Mouse (Mus musculus) adrenal gland, postnatal 14 days (tissue): Measurements from ENCODE around the gene Ttc21b. TPM values are rescaled to one million over a fixed set of nuclear protein-coding genes. Genes with fewer than 3 reads are reported as not detected.
A peak's percentile ranks its signal among the peaks of the same experiment; 100 is the strongest.
"Not testable (repeated sequence)": the region's sequence is repeated elsewhere in the genome, so short reads cannot be mapped to it uniquely, and the experiment has no call there.

Source experiments
- DNase-seq: peaks from one replicate; pipeline ENCODE4 v3.0.0; 2021; ENCODE audit warnings: mixed read lengths
- long read RNA-seq, 2 experiments: library from polyadenylated mRNA; stranded (forward); transcript quantifications; one replicate each; pipeline ENCODE4 v2.0.0; 2021
- total RNA-seq: library from RNA; stranded (reverse); gene quantifications from 2 replicates; pipeline ENCODE4 v1.2.3, GENCODE M21; 2021

Gene Ttc21b
- 6.2 and 7.0 TPM in 2 replicates for total RNA-seq
- long read RNA-seq, experiment 1, full-length matches to known transcripts: 3 of 5 reads
- long read RNA-seq, experiment 1, partial matches to known transcripts: 2 of 5 reads
- long read RNA-seq, experiment 1, other reads (novel, unspliced or antisense): 0 of 5 reads
- long read RNA-seq, experiment 2, full-length matches to known transcripts: 3 of 6 reads
- long read RNA-seq, experiment 2, partial matches to known transcripts: 2 of 6 reads
- long read RNA-seq, experiment 2, other reads (novel, unspliced or antisense): 1 of 6 reads

DNA sequence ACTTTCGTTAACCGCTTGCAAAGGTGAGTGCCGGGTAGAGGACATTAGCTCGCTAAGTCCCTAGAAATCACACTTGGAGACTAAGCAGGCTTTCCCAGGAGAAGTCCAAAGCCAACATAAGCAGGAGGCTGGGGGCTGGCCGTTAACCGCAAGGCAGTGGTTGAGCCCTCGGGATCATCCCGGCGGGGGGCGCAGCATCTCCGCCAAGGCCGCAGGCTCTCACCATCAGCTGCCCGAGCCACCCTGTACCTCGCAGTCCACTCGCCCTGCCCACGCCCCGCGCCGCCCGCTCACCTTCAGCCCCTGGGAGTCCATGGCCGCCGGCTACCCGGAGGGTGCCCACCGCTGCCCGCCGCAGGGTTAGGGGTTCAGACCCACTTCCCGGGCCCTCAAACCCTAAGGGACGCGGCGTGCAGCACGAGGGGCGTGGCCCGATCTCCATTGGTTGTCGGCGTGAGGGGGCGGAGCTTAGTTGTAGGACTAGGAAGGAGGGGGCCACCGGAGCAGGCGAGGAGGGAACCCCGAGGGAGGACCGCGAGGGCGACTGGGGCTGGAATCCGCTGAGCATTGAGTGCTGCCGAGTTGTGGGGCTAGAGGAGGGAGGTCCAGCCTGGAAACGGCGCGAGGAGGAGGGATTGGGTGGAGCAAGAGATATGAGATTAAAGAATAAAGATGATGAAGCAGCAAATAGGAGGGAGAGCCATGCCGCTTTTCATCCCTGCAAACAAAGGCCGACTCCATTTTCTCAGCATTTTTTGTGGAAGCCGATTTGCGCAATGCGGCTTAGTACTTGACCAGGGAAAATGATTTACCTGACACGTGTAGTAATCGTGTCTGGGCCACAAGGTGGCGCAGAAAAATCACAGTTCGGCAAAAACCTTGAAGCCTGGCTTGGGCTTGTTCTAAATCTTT lies at the start of gene Ttc21b:
Ttc21b (minus strand) TSS at position 398 of the 912 bp plus-strand sequence.
- DNase-seq: peak; percentile 99

DNA sequence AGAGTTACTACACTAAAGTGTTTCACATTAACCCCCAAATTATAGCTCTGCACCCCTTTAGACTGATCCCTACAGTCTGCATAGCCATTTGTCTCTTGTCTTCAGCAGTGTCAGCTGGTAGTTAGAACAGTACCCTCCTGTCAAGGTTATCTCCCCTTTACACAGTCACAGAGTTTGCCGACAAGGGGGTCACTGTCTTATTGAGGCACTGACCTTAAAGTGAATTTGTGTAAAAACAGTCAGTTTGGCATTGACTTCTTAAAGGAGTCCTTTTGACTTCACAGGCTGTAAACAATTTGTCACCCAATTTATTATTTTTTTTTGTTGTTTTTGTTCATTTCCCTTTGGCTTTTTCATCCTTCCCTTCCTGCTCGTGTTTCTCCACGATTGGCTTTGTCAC lies 16.1 kb upstream of the Ttc21b start:
- DNase-seq: no peak

DNA sequence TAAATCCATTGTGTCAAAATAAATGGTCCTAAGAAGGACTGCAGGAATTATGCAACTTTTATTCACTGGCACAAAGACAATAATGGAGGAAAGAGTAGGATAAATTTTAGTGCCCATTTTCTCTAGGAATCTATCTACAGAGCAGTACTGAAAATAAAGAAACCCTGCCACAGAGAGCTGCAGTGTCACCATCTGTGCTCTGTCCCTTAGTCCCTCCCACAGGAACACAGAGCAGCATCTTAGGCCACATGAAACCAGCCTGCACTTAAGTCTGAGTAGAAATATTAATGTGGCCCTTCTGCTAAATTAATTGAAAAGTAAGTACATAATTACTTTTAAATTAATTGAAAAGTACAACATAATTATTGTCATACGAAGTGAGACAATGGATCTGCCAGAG lies 12.4 kb downstream of the Ttc21b start:
- DNase-seq: no peak

DNA sequence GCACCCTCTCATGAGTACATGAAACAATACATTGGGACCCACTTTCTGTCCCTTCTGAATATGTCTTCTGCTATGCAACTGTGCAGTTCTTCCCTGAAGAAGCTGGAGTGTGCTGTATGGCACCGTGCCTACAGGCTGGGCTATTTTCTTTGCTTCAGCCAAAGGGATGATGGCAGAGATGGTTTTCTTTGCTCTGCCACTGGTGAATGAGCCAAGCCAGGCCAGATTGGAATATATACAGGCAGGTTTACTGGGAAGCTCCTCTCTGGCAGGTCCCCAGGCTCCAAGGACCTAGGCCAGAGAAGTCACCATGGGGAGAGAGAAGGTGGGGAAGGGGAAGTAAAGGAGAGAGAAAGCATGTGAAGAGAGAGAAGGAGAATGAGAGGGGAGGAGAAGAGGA lies 16.1 kb downstream of the Ttc21b start:
- DNase-seq: no peak

DNA sequence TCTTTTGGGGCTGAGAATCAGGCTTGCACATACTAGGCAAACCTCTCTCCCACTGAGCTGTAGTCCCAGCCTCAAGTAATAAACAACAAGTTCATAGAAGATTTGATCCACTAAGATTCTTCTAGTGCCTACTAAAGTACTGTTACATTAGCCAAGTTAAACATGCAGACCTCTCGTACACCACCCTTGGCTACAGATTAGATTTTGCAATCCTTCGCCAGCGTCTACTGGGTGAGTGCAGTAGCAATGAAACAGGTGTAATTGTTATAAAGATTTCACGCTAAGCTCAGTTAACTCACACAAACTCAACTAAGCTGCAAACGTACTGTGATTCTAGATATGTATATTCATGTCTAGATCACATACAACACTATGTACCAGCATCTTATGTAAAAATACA lies 17.5 kb downstream of the Ttc21b start:
- no peak for DNase-seq

DNA sequence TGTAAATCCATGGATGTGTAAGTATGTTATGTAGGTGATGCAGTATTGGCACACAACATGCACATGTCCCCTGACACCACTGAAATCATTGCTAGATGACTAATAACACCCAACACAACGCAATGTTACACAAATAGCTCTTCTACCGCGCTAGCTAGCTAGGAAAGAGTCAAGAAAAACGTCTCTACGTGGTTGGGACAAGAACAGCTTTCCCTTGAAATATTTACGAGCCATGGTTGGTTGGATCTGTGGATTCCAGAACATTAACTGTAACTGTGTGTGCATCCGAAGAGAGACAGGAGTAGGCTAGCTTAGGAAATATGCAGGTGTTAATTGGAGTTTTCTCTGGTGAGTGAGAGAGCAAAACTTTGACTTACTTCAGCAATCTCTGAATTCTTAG lies 35.5 kb downstream of the Ttc21b start:
- DNase-seq: no peak

DNA sequence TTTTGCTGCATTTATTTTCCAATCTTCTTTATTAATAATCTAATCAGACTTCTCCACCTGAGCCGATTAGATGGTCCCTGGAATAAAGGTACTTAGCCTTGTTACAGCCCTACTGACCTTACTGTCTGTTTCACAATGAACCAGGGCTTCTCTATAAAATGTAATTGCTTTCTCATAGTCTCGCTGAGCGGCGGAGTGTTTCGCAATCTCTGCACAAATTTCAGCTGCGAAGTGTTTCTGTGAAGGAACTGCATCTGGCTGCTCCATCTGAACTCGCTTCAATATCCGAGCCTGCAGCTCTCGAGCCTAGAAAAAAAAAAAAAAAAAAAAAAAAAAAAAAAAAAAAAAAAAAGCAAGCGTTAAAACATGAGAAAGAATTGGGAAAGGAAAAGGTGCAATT lies 46.5 kb downstream of the Ttc21b start:
- DNase-seq: no peak

DNA sequence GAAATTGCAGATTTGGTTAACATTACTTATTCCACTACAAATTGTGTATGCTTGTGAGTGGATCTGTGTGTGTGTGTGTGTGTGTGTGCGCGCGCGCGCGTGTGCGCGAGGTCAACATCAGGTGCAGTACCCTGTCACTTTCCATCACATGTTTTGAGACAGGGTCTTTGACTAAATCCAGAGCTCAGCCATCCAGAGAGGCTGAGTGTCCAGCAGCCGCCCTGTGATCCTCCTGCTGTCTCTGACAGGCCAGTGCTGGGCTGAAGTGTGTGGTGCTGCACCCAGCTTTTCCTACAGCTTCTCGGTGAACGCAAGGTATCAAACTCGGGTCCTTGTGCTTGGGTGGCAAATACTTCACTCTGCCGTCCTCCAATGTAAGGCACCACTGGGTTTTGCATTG lies 47.1 kb downstream of the Ttc21b start:
- DNase-seq: no peak

DNA sequence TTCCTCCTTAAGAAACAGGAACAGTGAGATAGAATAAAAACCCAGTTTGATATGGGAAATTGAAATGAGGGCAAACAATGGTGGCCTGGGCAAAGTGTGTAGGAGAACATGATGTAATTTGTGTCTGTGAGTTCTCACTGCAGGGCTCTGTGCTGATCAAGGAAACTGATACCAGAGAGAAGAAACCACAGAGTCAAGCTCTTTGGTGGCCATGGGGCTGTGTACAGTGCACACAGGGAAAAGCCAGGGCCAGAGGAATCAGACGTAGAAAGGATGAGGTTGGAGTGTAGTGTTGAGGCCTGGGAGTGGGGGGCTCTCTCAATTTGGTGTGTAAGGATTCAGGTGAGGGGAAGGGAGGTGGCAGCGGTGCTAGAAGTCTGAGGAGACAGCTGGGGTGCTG lies 49.6 kb downstream of the Ttc21b start:
- no peak for DNase-seq

DNA sequence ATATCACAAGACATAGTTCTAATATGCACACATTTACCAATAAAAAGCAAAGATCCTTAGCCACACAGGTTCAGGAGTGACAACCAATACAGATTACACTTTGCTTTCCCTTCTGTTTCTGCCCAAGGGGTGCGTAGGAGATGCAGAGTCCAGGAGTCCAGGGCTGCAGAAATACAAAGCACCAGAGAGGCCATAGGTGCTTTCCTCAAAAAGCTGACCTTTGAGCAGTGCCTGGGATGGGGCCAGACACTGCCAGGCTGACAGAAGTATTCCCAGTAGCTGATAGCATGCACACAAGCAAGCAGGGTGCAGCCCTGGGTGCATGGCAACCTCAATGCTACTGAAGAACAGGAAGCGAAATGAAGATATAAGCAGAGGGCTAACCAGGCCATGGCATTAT lies 52.2 kb downstream of the Ttc21b start:
- no peak for DNase-seq

DNA sequence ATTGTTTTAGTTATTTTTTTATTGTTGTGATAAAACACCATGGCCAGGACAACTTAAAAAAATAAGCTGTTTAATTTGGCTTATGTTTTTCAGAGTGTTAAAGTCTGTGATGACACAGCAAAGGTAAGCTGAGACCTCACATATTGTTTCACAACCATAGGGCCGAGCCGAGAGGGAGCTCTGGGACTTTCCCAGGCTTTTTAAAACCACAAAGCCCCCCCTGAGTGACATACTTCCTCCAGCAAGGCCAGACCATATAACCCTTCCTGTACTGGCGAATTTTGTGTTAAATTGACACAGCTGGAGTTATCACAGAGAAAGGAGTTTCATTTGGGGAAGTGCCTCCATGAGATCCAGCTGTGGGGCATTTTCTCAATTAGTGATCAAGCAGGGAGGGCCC lies 56.2 kb downstream of the Ttc21b start:
- no peak for DNase-seq

DNA sequence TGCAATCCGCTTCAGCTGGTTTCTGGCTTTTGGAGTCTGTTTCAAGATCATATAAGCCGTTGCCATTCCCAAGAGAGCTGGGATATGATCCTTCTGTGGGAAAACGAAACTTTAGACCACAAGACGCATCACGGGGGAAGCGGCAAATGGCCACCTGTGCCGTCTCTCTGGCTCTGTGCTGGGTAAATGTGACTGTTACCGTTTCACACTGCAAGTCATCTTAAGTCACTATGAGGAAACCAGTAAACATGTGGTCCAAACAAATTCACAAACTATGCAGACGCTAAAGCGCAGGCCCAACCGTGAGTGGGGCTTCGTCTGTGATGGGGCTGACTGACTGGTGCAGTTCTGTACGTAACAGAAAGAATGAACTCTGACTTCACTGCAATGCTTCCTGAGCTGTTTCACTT lies 64.7 kb downstream of the Ttc21b start:
- no peak for DNase-seq

DNA sequence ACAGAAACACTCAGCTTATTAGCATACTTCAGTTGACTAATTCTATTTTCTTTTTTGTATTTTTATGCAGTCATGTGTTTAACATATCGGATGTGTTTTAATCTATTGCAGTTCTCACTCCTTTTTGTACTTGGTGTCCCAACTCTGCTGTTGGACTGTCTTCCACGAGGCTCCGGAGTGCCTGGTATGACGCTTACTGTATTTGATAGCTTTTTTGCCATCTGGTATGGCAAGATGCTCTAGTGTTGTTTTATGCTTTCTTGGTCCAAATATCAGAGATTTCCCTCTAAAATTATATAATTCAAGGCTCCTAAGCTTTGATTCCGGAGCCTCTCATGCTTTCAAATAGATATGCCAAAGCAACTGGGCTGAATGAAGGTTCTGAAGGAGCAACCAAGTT lies 66.3 kb downstream of the Ttc21b start:
- no peak for DNase-seq

DNA sequence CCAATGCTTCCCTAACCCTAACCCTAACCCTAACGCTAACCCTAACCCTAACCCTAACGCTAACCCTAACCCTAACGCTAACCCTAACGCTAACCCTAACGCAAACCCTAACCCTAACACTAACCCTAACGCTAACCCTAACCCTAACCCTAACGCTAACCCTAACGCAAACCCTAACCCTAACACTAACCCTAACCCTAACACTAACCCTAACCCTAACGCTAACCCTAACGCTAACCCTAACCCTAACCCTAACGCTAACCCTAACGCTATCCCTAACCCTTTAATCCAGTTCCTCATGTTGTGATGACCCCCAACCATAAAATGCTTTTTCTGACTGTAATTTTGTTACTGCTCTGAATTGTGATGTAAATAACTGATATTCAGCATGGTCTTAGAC lies 67.2 kb downstream of the Ttc21b start:
- DNase-seq: not testable (repeated sequence)

DNA sequence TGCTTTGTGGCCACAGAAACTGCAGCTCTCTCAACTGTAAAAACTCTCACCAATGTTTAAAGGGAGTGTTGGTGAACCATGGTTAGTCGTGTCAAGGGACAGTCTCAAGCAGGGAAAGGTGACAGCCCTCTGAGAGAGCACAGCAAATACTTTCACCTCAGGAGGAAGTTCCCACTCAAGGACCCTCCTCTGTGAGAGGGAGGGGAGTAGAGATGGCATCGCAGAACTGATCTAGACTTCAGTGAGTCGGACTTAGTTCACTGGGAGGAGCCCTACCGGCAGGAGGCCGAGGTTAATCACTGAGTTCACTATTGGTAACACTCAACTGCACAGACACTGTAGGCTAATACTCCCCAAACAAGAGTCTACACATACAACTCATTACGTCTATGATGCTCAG lies 68.9 kb downstream of the Ttc21b start:
- no peak for DNase-seq

DNA sequence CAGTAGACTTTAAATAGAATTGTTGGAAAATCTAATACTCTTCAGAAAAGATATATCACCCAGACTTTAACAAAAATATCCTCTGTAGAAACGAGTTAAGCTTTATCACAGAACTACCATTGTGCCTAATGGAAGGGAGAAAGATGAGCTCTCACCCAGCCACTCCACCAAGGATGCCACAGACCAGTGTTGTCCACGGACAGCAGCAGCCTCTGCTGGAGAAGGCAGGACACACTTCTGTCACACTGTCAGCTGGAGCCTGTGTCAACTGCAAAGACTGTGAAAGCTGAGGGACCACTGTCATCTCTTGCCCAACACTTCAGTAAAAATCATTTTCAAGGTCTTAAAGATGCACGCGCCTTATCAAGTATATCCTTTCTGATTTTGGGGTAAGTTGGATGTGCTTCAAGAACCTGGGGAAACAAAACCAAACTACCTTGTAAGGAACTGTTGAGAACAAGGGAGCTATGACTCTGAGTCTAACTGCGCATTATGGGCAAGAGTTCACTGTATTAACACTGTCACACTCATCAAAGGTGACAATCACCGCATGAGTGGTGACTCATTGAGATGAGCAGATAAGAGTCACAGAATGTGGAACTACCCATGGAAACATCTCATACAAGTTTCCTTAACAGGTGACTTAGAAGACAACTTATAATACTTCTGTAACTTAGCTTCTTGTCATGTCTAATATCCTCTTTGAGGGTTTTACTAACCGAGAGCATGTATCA lies 71.8 kb downstream of the Ttc21b start:
- peak; percentile 21 for DNase-seq

DNA sequence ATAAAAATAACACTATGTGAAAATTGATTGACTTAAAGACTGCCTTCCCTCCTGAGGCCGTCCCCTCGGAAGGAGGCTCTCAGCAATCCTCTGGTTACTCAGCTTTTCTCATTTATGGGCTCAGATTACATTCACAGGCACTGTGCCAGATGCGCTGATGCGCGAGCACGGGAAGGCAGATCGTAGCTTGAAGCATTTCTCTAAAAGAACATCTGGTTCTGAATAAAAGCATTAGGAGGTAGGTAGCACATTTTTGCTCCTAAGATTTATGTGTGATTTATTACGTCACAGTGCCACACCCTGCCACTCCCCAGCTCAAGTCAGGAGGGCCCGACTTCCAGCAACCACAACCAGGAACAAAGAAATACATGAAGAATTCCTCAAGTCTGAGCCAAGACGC lies 76.1 kb downstream of the Ttc21b start:
- peak; percentile 71 for DNase-seq

DNA sequence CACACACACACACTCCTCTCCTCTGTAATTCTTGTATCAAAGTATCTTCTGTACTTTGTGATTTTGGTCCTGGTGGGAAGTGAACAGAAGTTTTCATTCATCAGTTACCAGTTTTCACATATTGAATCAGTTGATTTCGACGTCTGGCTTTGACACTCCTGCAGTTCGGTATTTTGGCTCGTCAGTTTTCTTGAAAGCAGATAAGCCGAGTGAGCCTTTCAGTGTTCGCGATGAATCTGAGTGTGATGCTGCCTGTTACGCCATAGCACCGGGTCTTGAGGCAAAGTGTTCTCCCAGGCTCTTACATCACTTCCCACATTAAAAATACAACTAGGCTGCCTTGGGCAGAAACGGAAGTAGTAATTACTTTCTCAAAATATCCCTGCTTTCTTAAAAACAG lies 76.6 kb downstream of the Ttc21b start:
- DNase-seq: peak; percentile 7

DNA sequence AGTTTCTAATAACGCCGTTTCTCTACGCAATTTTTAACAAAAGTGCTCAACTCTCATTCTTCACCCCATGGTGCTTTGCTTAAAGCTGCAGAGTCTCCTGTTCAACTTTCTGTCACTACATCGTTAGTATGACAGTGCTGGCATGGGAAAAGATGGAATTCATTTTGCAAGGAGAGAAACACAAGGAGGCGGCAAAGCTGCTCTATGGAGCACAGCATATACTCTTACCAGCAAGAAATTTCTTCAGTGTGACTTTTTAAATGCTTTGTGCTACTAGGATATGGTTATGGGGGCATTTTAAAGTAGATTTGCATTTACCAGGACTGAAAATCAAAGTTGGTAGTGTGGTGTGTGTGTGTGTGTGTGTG lies 77.6 kb downstream of the Ttc21b start:
- DNase-seq: no peak

DNA sequence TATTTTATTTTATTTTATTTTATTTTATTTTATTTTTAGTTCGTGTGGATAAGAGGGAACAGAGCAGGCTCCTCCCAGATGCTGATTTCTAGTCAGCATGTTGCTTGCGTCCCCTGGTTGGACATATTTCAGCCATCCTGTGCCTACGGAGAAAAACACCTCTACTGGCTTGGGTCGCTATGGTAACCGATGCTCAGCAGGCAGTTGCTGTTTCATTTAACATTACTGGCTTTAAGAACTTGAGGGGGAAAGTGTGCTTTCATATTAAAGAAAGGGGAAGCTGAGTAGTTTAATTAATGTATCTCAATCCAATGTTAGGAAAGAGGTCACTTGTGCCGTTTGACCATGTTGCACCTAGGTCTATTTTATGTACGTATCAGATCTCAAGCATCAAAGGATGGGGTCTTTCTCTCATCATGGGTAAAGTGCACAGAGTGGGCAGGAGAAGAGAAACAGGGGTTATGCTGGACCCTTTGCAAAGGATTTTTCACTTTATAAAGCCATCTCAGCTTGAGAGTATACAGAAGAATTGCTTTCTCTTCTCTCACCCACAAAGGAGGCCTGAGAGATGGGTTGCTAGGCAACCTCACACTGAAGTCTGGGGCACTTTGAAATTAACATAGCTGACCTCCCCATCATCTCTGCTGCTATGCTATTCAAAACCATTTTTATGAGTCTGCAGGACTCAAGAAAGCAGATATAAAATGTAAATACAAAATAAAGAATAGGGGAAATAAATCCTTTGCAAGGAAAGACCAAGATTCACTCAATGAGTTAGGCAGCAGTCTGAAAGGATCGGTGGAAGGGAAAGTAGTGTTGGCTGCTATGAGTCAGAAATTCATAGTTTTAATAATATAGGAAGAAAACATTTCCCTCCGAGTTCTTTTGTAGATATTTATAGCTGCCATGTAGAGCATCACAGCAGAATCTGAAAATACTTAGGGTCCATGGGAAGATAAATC lies 78.2 kb downstream of the Ttc21b start:
- no peak for DNase-seq

DNA sequence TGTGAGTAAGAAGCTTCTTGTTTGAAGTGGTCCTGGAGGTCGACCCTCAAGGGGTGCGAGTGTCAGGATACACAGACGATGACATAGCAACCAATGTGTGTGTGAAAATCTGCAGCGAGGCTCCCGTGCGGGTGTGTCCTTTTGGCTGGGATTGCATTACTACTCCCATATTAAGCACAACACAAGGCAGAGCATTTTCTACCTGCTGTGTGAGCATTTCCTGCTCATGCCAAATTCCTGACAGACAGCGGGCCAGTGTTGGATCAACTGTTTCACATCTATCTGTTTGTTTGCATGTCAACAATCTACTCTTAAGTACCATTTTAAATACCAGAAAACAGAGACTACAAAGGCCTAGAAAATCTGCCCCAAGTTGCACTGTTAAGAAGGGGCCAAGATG lies 79.4 kb downstream of the Ttc21b start:
- DNase-seq: no peak

DNA sequence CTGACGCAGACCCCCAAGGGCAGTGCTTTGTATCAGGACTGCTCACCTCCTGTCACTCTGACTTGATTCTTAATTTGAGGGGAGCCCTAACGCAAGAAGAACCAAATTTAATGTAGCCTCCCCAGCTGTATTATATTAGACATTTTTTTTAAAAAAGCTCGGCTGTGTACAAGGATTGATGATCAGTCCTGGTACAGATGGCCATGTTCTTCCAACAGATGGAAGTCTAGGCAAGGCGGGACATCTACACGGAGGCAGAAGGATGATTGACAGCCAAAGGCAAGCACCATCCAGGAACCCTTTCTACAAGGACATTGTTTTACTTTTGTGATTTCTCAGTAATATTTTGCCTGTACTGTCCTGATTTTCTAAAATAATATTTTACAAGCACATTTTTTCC lies 83.3 kb downstream of the Ttc21b start:
- DNase-seq: no peak
